Mouse (Mus musculus): ENCODE measurements around the gene Slc2a4. TPM values are rescaled to one million over a fixed set of nuclear protein-coding genes. Genes with fewer than 3 reads are reported as not detected.

Gene Slc2a4
- 238 and 400 TPM in 2 replicates for polyA plus RNA-seq (2012; rRNA removed; ENCODE audit: low replicate concordance)

DNA sequence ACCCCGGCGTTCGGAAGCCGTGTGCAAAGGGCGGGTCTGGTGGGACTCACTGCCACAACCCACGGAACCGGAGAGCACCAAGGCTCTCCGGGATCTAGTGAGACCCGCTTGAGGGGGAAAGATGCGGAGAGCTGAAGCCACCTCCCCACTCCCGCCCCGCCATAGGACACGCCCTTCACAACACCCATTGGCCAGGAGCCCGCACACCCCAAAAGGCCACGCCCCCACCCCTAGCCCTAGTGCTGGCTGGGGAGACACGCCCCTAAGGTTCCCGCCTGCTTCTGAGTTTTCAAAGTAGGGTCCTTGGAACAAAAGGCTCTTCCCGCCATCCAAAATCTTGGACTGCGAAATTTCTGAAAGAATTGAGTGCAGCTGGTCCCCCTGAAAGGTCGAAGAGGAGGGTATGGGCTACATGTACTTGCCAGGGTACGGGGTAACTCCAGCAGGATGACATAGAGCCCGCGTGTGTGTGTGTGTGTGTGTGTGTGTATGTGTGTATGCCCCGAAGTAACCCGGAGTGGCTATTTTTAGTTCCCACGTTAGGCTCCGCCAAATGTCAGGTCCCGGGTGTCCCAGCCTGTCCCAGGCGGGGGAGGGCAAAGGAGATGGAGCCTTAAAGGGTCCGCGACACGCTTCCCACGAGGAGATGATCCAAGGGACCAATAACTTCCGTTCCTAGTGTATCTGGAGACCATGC, at the start of gene Slc2a4:
TSS of gene Slc2a4 (minus strand) at position 123 of the 697 bp plus-strand sequence.

DNA sequence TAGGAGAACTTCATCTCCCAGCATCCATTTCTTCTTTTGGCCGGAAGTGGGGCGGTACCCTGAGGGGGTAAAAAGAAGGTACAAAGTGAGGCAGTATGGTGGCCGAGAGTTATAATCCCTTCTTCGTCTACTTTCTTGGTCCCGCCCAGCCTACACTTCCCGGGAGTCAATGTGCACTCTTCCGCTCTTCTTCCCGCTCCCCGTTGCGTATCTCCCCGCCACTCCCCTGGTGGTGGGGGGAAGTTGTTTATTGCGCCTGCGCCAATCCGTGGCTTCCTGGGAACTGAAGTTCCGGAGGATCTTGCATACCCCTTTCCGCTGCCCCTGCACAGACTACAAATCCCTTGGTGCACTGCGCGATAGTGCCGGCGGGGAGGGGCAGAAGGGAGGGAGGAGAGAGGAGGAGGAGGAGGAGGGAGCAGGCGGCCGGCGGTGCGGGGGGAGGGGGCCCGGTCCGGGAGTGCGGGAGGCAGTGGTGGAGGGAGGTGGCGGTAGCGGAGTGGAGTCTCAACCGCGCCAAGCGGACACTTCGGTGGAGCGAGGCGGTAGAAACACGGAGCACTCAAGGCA, 47.5 kb upstream of the Slc2a4 start, which contains the start of gene Phf23:
TSS of gene Phf23 (plus strand) at position 387 of the 570 bp plus-strand sequence.

DNA sequence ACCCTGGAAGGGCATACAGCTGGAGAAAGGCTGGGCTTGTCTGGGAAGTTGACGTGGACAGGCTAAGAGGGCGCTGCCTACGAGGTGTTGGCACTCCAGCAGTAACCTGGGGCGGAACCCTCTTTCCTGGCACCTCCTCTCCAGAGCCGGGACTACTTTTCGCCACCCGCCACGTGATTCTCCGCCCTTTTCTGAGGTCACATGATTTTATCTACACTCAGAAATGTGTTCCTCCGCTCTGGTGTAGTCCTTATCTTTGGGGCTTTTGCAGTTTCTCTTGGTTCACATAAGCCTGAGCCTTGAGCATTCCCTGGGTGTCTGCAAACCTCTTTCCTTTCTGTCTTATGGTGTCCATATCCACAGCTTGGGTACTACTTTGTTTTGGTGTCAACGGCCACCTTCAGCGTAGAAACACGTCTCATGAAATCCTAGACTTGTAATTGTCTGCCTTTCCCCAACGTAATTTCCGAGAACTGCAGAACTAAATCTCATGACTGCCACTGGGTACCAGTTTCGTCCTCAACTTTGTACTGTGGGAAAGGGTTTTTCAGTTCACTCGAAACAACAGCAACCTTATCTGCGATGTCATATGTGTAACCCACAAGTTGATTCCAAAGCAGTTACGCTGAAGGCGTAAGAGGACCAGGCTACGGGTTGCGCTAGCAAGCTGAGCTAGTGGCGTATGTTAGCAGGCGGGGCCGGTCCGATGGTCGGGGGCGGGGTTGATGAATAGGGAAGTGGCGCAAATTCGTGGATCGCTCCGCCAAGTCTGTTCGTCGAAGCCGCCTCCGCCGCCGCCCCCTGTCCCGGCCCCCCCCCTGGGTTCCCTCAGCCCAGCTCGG, 43.1 kb upstream of the Slc2a4 start, which contains the start of gene Gabarap:
TSS of gene Gabarap (plus strand) at position 294 of the 842 bp plus-strand sequence.

DNA sequence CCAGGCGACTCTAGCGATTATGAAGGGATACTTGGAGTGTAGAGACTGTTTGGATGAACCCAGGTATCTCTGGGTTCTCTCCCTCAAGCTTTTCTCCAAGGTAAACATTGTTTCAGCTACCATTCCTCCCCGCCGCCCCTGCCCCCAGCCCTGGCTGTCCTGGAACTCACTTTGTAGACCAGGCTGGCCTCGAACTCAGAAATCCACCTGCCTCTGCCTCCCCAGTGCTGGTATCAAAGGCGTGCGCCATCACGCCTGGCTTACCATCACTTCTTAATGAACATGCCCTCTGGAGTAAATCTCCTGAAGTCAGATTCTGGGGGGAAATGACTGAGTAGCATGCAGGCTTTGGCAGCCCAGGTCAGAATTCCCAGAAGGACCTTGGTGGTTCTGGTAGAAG, 34.2 kb upstream of the Slc2a4 start, which contains the start of gene Elp5:
TSS of gene Elp5 (minus strand) at position 293 of the 400 bp plus-strand sequence.

DNA sequence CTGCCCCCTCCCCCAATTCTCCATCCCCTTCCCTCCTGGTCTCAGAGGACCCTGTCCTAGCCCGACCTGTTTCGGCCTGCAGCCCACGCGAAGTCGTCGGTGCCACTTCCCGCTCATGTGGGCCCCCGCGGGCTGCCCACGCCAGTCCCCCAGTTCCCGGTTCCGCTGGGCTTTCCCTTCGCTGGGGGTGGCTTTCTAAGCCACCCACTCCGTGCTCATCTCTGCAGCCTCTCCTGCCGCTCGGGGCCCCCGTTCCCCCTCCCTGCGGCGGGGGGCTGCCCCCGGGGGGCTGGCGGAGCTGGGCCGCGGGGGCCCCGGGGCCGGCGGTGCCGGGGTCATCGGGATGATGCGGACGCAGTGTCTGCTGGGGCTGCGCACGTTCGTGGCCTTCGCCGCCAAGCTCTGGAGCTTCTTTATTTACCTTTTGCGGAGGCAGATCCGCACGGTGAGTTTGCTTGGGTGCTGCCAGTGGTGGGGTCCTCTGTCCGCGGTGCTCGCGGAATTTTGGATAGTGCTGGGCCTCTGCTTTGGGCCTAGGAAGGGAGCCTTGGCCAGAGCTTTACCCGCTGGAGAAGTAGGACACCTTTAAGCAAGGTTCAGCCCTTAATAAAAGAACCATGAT, 33.3 kb upstream of the Slc2a4 start, which contains the start of gene Ctdnep1:
TSS of gene Ctdnep1 (plus strand) at position 16 of the 622 bp plus-strand sequence.

DNA sequence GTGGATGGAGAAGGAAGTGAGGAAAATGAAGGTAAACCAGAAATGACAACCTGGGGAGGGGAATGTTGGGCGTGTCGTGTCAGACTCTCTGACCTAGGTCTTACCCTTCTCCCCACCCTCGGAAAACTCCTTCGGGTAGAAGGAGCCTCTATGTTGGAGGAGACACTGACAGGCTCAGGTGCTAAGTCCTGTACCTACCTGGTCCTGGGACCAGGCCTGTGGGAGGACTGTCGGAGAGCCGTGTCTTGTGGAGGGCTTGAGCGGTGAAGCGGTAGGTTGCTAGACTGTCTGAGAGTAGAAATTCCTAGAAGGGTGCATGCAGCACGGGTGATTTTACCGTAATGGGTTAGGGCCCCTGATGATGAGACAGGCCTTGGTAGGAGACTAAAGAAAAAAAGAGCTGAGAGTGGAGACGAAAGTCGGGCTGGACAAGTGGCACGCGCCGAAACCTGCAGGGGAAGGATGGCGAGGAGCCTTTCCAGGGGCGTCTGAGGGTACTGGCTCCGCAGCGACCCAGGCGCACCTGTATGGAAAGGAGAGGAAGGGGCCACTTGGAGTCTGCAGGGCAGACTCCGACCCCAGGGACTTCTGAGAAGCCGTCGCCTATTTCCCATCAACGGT, 16.8 kb upstream of the Slc2a4 start, which contains the start of gene Cldn7:
TSS of gene Cldn7 (plus strand) at position 130 of the 621 bp plus-strand sequence.

DNA sequence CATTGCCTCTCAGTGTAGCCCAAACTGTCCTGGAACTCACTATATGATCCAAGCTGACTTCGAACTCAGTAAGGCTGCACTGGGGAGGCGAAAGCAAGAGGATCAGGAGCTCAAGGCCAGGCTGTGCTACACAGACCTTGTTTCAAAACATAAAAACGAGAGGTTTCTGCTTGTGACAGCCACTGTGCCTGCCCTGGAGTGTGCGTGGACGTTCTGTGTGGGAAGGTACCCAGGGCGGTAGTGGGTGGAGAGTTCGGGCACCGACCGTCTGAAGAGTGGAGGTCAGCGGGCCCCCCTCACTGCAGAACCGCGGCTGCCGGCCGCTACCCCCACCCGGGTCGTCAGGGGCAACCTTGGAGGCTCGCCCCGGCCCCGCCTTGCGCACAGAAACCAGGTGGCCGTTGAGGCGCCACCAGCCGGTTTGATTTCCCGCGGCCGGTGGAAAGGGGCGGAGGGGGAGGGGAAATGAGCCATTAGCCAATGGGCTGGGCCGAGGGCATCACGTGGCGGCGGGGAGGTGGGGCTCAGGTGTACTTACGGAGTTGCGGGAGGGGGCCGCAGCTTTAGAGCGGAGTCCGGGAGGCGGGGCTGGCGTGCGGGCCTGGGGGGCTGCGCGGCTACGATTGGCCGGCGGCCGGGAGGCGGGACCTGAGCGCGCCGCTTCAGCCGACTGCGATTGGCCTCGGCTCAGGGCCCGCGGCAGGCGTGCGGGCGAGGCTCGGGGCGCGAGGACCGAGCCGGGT, 12.7 kb downstream of the Slc2a4 start, which contains the start of gene Ybx2:
TSS of gene Ybx2 (plus strand) at position 660 of the 743 bp plus-strand sequence.

DNA sequence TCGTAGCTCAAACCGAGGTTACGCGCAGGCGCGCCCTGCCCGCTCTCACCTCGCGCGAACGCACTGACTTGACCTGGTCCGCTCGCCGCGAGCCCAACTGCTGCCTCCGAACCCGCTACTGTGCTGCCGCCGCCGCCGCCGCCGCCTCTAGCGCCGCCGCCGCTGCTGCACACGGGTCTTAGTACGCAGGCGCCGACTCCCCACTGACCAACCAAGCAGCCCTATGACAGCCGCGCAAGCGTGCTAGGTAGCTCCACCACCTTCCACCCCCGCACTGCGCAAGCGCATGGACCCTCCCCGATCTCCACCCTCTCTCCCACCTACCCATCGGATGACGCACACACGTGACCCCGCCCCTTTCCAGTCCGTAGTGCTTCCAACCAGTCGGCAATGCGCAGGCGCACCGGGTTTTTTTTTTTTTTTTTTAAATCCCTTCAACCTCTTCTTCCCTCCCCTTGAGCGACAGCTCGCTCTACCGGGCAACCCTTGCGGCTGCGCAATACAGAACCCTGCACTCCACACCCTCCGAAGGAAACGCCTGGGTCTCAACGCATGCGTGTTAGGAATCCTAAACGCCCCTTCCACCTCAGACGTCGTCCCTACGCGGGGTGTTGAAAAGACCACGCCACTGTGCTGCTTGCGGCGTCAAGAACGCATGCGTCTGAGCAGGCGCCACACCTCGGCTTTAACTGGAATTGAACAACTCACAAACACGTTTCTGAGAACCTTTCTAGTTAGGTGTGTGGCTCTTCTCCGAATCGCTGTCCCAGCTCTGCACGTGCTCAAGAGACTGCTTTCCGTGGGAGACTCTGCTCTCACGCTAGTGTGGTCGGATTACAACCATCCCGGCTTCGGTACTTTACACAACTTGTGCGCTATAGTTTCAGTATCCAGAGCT, 26.6 kb downstream of the Slc2a4 start, which contains the start of gene Eif5a:
TSS of gene Eif5a (minus strand) at position 845 of the 898 bp plus-strand sequence.

DNA sequence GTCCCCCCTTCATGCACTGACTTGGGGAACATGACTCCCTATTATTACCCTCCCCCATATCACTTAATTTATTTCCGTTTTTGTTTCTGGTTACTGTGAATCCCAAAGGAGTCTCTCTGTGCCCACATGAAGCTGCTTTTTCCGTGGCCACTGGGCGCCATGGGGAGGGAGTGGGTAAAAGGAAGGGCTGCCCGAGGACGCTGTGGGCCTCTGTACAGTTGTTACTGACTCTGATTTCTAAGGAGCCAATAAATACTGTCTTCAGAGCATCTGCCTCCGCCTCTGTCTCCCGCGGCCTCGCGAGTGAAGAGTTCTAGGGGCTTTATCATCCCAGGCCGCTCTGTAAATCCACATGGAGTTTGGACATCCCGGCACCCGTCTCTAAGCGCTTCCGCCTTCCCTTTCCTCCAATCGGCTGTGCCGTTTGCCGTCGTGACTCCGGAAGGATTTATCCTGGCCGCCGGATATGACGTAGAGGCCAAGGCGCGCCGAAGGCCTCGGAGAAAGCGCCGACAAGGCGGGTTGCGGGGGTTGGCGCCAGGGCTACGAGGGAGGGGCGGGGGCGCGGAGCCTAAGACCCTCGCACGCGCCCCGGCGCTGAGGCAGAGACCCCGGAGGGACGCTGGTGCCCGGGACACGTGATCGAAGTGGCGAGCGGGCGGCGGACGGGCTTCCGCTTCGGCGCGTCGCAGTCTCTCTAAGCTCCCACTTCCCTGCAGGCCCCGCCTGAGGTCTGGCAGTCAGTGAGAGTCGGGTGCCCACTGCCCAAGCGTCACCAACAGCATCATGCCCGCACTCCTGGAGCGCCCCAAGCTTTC, 34.2 kb downstream of the Slc2a4 start, which contains the start of gene Gps2:
TSS of gene Gps2 (plus strand) at position 335 of the 818 bp plus-strand sequence.

DNA sequence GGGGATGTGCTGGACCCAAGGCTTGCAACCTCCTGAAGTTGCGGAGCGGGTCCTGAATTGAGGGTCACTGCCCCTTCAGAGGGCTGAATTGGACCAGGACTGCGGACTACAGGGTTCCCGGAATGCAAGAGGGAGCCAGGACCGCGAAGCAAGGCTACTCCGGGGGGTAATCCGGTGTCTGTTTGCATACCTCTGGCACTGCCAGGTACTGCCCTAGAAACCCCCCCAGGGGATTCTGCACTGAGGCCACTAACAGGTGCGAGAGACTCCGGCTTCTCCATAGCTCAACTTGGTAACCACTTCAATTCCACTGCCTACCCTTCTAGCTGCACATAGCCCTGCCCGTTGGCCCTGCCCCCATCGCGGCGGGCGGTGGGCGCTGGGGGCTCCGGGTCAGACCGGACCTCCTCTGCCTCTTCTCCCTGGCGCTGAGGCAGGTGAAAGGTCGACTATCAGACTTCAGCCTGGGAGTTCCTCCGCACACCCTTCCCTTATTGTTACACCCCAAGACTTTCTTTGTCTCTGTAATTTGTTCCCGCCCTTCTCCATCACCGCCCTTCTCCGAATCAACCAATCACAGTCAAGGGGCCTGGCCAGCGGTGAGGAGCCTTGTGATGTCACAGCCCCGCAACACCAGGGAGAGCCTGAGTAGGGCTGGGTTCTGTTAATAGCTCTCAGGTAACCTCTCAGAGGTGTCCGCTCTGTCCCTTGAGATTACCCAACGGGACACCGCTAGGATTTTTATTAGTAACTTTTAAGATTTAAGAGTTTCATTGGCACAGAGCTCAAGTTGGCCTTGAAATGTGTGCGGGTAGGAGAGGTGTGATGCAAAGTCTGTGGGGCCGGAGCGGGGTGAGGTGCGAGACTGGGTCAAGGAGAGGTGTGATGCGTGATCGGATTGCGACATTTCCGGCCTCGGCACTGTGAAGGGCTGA, 47.2 kb downstream of the Slc2a4 start, which contains the start of the genes 2810408A11Rik and Neurl4:
TSS of gene 2810408A11Rik (minus strand) at position 517 of the 935 bp plus-strand sequence.
TSS of gene Neurl4 (plus strand) at position 602 of the 935 bp plus-strand sequence.

DNA sequence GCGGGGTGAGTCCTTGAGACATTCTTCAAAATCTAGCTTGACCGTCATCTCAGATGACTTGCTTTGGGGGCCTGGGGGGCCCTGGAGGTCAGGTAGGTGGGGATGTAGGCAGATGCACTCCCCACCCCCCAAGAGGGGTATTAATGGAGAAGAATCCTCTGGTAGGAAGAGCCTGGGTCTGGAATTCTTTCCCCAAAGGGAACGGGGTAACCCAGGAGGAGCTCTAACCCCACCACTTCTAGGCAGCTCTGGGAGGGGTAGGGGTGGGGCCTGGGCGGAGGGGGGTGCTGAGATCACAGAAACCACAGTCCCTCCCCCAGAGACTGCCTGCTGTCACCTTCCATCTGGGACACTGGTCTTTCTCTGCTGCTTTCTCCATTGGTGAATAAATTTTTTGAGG, 52.7 kb downstream of the Slc2a4 start, which contains the start of gene Acap1:
TSS of gene Acap1 (minus strand) at position 249 of the 400 bp plus-strand sequence.

Other genes starting within 250 kb of the Slc2a4 start
- gene Polr2a, start 189.6 kb downstream of the Slc2a4 start, polyA plus RNA-seq (2012; rRNA removed; ENCODE audit: low replicate concordance), result 18.0 and 27.0 TPM in 2 replicates
- not detected in 2 replicates for gene Slc35g3, start 186.2 kb downstream of the Slc2a4 start, polyA plus RNA-seq (2012; rRNA removed; ENCODE audit: low replicate concordance)
- 47.2 and 88.9 TPM in 2 replicates for gene Zbtb4, start 182.3 kb downstream of the Slc2a4 start, polyA plus RNA-seq (2012; rRNA removed; ENCODE audit: low replicate concordance)
- gene Chrnb1, start 152.2 kb downstream of the Slc2a4 start, polyA plus RNA-seq (2012; rRNA removed; ENCODE audit: low replicate concordance), result 14.0 and 38.5 TPM in 2 replicates
- 11.4 and 13.5 TPM in 2 replicates for gene Fgf11, start 146.3 kb downstream of the Slc2a4 start, polyA plus RNA-seq (2012; rRNA removed; ENCODE audit: low replicate concordance)
- 4.5 and 10.8 TPM in 2 replicates for gene Tmem102, start 142.6 kb downstream of the Slc2a4 start, polyA plus RNA-seq (2012; rRNA removed; ENCODE audit: low replicate concordance)
- gene Gm39566, start 132.9 kb downstream of the Slc2a4 start, polyA plus RNA-seq (2012; rRNA removed; ENCODE audit: low replicate concordance), result not detected in 2 replicates
- gene Spem2, start 129.7 kb downstream of the Slc2a4 start, polyA plus RNA-seq (2012; rRNA removed; ENCODE audit: low replicate concordance), result not detected in 2 replicates
- gene Spem1, start 126.0 kb downstream of the Slc2a4 start, polyA plus RNA-seq (2012; rRNA removed; ENCODE audit: low replicate concordance), result 0.19 and 0.35 TPM in 2 replicates
- gene Nlgn2, start 110.4 kb downstream of the Slc2a4 start, polyA plus RNA-seq (2012; rRNA removed; ENCODE audit: low replicate concordance), result 23.5 and 39.4 TPM in 2 replicates
- 180 and 280 TPM in 2 replicates for gene Tmem256, start 109.7 kb downstream of the Slc2a4 start, polyA plus RNA-seq (2012; rRNA removed; ENCODE audit: low replicate concordance)
- 125 and 161 TPM in 2 replicates for gene Plscr3, start 101.8 kb downstream of the Slc2a4 start, polyA plus RNA-seq (2012; rRNA removed; ENCODE audit: low replicate concordance)
- gene Tnk1, start 89.5 kb downstream of the Slc2a4 start, polyA plus RNA-seq (2012; rRNA removed; ENCODE audit: low replicate concordance), result 11.8 and 14.1 TPM in 2 replicates
- not detected in 2 replicates for gene Tmem95, start 70.2 kb downstream of the Slc2a4 start, polyA plus RNA-seq (2012; rRNA removed; ENCODE audit: low replicate concordance)
- gene Kctd11, start 66.8 kb downstream of the Slc2a4 start, polyA plus RNA-seq (2012; rRNA removed; ENCODE audit: low replicate concordance), result 11.8 and 13.5 TPM in 2 replicates
- 40.3 and 80.4 TPM in 2 replicates for gene Acap1, start 52.6 kb downstream of the Slc2a4 start, polyA plus RNA-seq (2012; rRNA removed; ENCODE audit: low replicate concordance)
- gene 2810408A11Rik, start 47.2 kb downstream of the Slc2a4 start, polyA plus RNA-seq (2012; rRNA removed; ENCODE audit: low replicate concordance), result 0.80 and 1.1 TPM in 2 replicates
- gene Neurl4, start 47.1 kb downstream of the Slc2a4 start, polyA plus RNA-seq (2012; rRNA removed; ENCODE audit: low replicate concordance), result 44.0 and 45.9 TPM in 2 replicates
- gene Gps2, start 34.3 kb downstream of the Slc2a4 start, polyA plus RNA-seq (2012; rRNA removed; ENCODE audit: low replicate concordance), result 130 and 139 TPM in 2 replicates
- 301 and 469 TPM in 2 replicates for gene Eif5a, start 26.2 kb downstream of the Slc2a4 start, polyA plus RNA-seq (2012; rRNA removed; ENCODE audit: low replicate concordance)
- gene Ybx2, start 12.4 kb downstream of the Slc2a4 start, polyA plus RNA-seq (2012; rRNA removed; ENCODE audit: low replicate concordance), result 24.9 and 28.8 TPM in 2 replicates
- gene Cldn7, start 16.6 kb upstream of the Slc2a4 start, polyA plus RNA-seq (2012; rRNA removed; ENCODE audit: low replicate concordance), result 18.2 and 18.6 TPM in 2 replicates
- gene Ctdnep1, start 33.0 kb upstream of the Slc2a4 start, polyA plus RNA-seq (2012; rRNA removed; ENCODE audit: low replicate concordance), result 110 and 163 TPM in 2 replicates
- 55.0 and 105 TPM in 2 replicates for gene Elp5, start 34.3 kb upstream of the Slc2a4 start, polyA plus RNA-seq (2012; rRNA removed; ENCODE audit: low replicate concordance)
- 358 and 921 TPM in 2 replicates for gene Gabarap, start 43.0 kb upstream of the Slc2a4 start, polyA plus RNA-seq (2012; rRNA removed; ENCODE audit: low replicate concordance)
- 21.3 and 23.1 TPM in 2 replicates for gene Phf23, start 47.6 kb upstream of the Slc2a4 start, polyA plus RNA-seq (2012; rRNA removed; ENCODE audit: low replicate concordance)
- gene Dvl2, start 52.4 kb upstream of the Slc2a4 start, polyA plus RNA-seq (2012; rRNA removed; ENCODE audit: low replicate concordance), result 15.5 and 26.3 TPM in 2 replicates
- 171 and 264 TPM in 2 replicates for gene Acadvl, start 67.2 kb upstream of the Slc2a4 start, polyA plus RNA-seq (2012; rRNA removed; ENCODE audit: low replicate concordance)
- 22.3 and 22.8 TPM in 2 replicates for gene Dlg4, start 68.8 kb upstream of the Slc2a4 start, polyA plus RNA-seq (2012; rRNA removed; ENCODE audit: low replicate concordance)
- 2.4 TPM in 1 of 2 replicates, not detected in the other for gene Asgr1, start 105.9 kb upstream of the Slc2a4 start, polyA plus RNA-seq (2012; rRNA removed; ENCODE audit: low replicate concordance)
- gene Asgr2, start 144.5 kb upstream of the Slc2a4 start, polyA plus RNA-seq (2012; rRNA removed; ENCODE audit: low replicate concordance), result 3.7 and 5.9 TPM in 2 replicates
- 23.2 and 54.4 TPM in 2 replicates for gene Mgl2, start 182.1 kb upstream of the Slc2a4 start, polyA plus RNA-seq (2012; rRNA removed; ENCODE audit: low replicate concordance)
- 41.2 and 77.8 TPM in 2 replicates for gene Clec10a, start 208.0 kb upstream of the Slc2a4 start, polyA plus RNA-seq (2012; rRNA removed; ENCODE audit: low replicate concordance)